Mouse (Mus musculus): ENCODE data around the gene Hook2. TPM values are rescaled to one million over a fixed set of nuclear protein-coding genes. Genes with fewer than 3 reads are reported as not detected.

Gene Hook2
- polyA plus RNA-seq, 1 experiment from 2014 or later = 27.0 TPM

- Histone ChIP-seq H3K4me2 (peak within 1 kb of the TSS; percentile 83), H3K4me3 (replicated peaks) (peak within 1 kb of the TSS; percentile 83), H3K27ac (peak within 1 kb of the TSS; percentile 100), H3K27me3 (no peaks in the 10 kb centered on the region), H3K4me1 (peaks cover 29% of the 10 kb centered on the region), H3K9me3 (replicated peaks) (no peaks in the 10 kb centered on the region), H3K9ac (peak within 1 kb of the TSS; percentile 96), H3K36me3 (peaks cover 42% of the 10 kb centered on the region)
- WGBS = under 1% methylated on average over 59 of the region's 59 CpGs
- ATAC-seq (replicated peaks; ENCODE audit: low FRiP score) = peak; percentile 91
These were observed 46.4 kb downstream of the Hook2 start, which contains the start of gene Tnpo2 for GRCm38 (mm10) chr8:85036718-85037365. Gene Tnpo2 (plus strand): TSS chr8:85036915.

GRCm38 (mm10) chr8:85037366-85037680 is 46.9 kb downstream of the Hook2 start:
- ATAC-seq (replicated peaks; ENCODE audit: low FRiP score) = peak; percentile 63
- Histone ChIP-seq H3K9ac (peak overlapping the region; percentile 96), H3K4me3 (replicated peaks) (peak overlapping the region; percentile 83), H3K9me3 (replicated peaks) (no peaks in the 10 kb centered on the region), H3K27me3 (no peaks in the 10 kb centered on the region), H3K27ac (peak overlapping the region; percentile 100), H3K4me2 (peak overlapping the region; percentile 83), H3K4me1 (peaks cover 29% of the 10 kb centered on the region), H3K36me3 (peaks cover 42% of the 10 kb centered on the region)
- 0% methylated on average over 14 of the region's 14 CpGs for WGBS

GRCm38 (mm10) chr8:85037681-85038531 is 47.5 kb downstream of the Hook2 start:
- Histone ChIP-seq H3K36me3 (peaks cover 42% of the 10 kb centered on the region), H3K9me3 (replicated peaks) (no peaks in the 10 kb centered on the region), H3K9ac (peak overlapping the region; percentile 96), H3K4me2 (peak overlapping the region; percentile 83), H3K27ac (peak overlapping the region; percentile 100), H3K4me3 (replicated peaks) (peak overlapping the region; percentile 83), H3K27me3 (no peaks in the 10 kb centered on the region), H3K4me1 (peaks cover 29% of the 10 kb centered on the region)
- ATAC-seq (replicated peaks; ENCODE audit: low FRiP score) = peak; percentile 12
- under 1% methylated on average over 57 of the region's 57 CpGs for WGBS

GRCm38 (mm10) chr8:85043619-85044018 is 53.2 kb downstream of the Hook2 start:
- no peaks in the 10 kb centered on the region for H3K9me3 ChIP-seq (replicated peaks)
- WGBS = 86% methylated on average over 6 of the region's 6 CpGs
- H3K4me1 ChIP-seq = peaks cover 8% of the 10 kb centered on the region
- H3K27ac ChIP-seq = no peak overlapping the region
- peaks cover 89% of the 10 kb centered on the region for H3K36me3 ChIP-seq
- ATAC-seq (replicated peaks; ENCODE audit: low FRiP score) = no peak
- H3K4me2 ChIP-seq = no peak overlapping the region
- H3K4me3 ChIP-seq (replicated peaks) = no peak overlapping the region
- H3K9ac ChIP-seq = no peak overlapping the region
- no peaks in the 10 kb centered on the region for H3K27me3 ChIP-seq

Other genes starting within 250 kb of the Hook2 start
- 14.2 and 15.5 TPM in 2 replicates for gene Nfix, start 190.3 kb upstream of the Hook2 start, polyA plus RNA-seq (2015; fragmentation: Nextera tagmentation; extraction: Ambion mirVana)
- gene Dand5, start 167.8 kb upstream of the Hook2 start, polyA plus RNA-seq (2015; fragmentation: Nextera tagmentation; extraction: Ambion mirVana) = 6.3 and 7.0 TPM in 2 replicates
- 52.6 and 53.0 TPM in 2 replicates for gene Gadd45gip1, start 159.1 kb upstream of the Hook2 start, polyA plus RNA-seq (2015; fragmentation: Nextera tagmentation; extraction: Ambion mirVana)
- 112 and 122 TPM in 2 replicates for gene Rad23a, start 149.9 kb upstream of the Hook2 start, polyA plus RNA-seq (2015; fragmentation: Nextera tagmentation; extraction: Ambion mirVana)
- 1,039 and 1,041 TPM in 2 replicates for gene Calr, start 143.7 kb upstream of the Hook2 start, polyA plus RNA-seq (2015; fragmentation: Nextera tagmentation; extraction: Ambion mirVana)
- 102 and 103 TPM in 2 replicates for gene Farsa, start 133.6 kb upstream of the Hook2 start, polyA plus RNA-seq (2015; fragmentation: Nextera tagmentation; extraction: Ambion mirVana)
- 66.5 and 70.3 TPM in 2 replicates for gene Syce2, start 118.5 kb upstream of the Hook2 start, polyA plus RNA-seq (2015; fragmentation: Nextera tagmentation; extraction: Ambion mirVana)
- 49.8 and 51.2 TPM in 2 replicates for gene Gcdh, start 96.7 kb upstream of the Hook2 start, polyA plus RNA-seq (2015; fragmentation: Nextera tagmentation; extraction: Ambion mirVana)
- 3.4 and 7.2 TPM in 2 replicates for gene Klf1, start 88.7 kb upstream of the Hook2 start, polyA plus RNA-seq (2015; fragmentation: Nextera tagmentation; extraction: Ambion mirVana)
- gene Dnase2a, start 82.0 kb upstream of the Hook2 start, polyA plus RNA-seq (2015; fragmentation: Nextera tagmentation; extraction: Ambion mirVana) = 8.3 and 8.6 TPM in 2 replicates
- 0.40 and 0.48 TPM in 2 replicates for gene Mast1, start 53.2 kb upstream of the Hook2 start, polyA plus RNA-seq (2015; fragmentation: Nextera tagmentation; extraction: Ambion mirVana)
- 0.45 and 0.49 TPM in 2 replicates for gene Rtbdn, start 43.6 kb upstream of the Hook2 start, polyA plus RNA-seq (2015; fragmentation: Nextera tagmentation; extraction: Ambion mirVana)
- not detected in 2 replicates for gene Gm49661, start 21.2 kb upstream of the Hook2 start, polyA plus RNA-seq (2015; fragmentation: Nextera tagmentation; extraction: Ambion mirVana)
- gene Prdx2, start 21.0 kb upstream of the Hook2 start, polyA plus RNA-seq (2015; fragmentation: Nextera tagmentation; extraction: Ambion mirVana) = 808 and 824 TPM in 2 replicates
- 125 and 129 TPM in 2 replicates for gene Rnaseh2a, start 20.8 kb upstream of the Hook2 start, polyA plus RNA-seq (2015; fragmentation: Nextera tagmentation; extraction: Ambion mirVana)
- 9.6 TPM in 2 replicates for gene Junb, start 11.9 kb upstream of the Hook2 start, polyA plus RNA-seq (2015; fragmentation: Nextera tagmentation; extraction: Ambion mirVana)
- gene Best2, start 23.9 kb downstream of the Hook2 start, polyA plus RNA-seq (2015; fragmentation: Nextera tagmentation; extraction: Ambion mirVana) = 0.10 TPM in 1 of 2 replicates, not detected in the other
- gene Asna1, start 34.7 kb downstream of the Hook2 start, polyA plus RNA-seq (2015; fragmentation: Nextera tagmentation; extraction: Ambion mirVana) = 133 and 143 TPM in 2 replicates
- 119 and 120 TPM in 2 replicates for gene Trir, start 36.2 kb downstream of the Hook2 start, polyA plus RNA-seq (2015; fragmentation: Nextera tagmentation; extraction: Ambion mirVana)
- gene Tnpo2, start 46.3 kb downstream of the Hook2 start, polyA plus RNA-seq (2015; fragmentation: Nextera tagmentation; extraction: Ambion mirVana) = 25.8 and 30.0 TPM in 2 replicates
- gene Fbxw9, start 69.5 kb downstream of the Hook2 start, polyA plus RNA-seq (2015; fragmentation: Nextera tagmentation; extraction: Ambion mirVana) = 28.9 and 32.1 TPM in 2 replicates
- 0.66 and 0.82 TPM in 2 replicates for gene Gm5741, start 77.4 kb downstream of the Hook2 start, polyA plus RNA-seq (2015; fragmentation: Nextera tagmentation; extraction: Ambion mirVana)
- gene Dhps, start 81.2 kb downstream of the Hook2 start, polyA plus RNA-seq (2015; fragmentation: Nextera tagmentation; extraction: Ambion mirVana) = 68.8 and 72.3 TPM in 2 replicates
- gene Wdr83os, start 90.1 kb downstream of the Hook2 start, polyA plus RNA-seq (2015; fragmentation: Nextera tagmentation; extraction: Ambion mirVana) = 141 TPM in 2 replicates
- gene Wdr83, start 90.7 kb downstream of the Hook2 start, polyA plus RNA-seq (2015; fragmentation: Nextera tagmentation; extraction: Ambion mirVana) = 43.3 and 45.1 TPM in 2 replicates
- 39.2 and 41.5 TPM in 2 replicates for gene Man2b1, start 92.7 kb downstream of the Hook2 start, polyA plus RNA-seq (2015; fragmentation: Nextera tagmentation; extraction: Ambion mirVana)
- 2.0 and 2.6 TPM in 2 replicates for gene Zfp791, start 132.5 kb downstream of the Hook2 start, polyA plus RNA-seq (2015; fragmentation: Nextera tagmentation; extraction: Ambion mirVana)
- not detected in 2 replicates for gene Cks1brt, start 161.3 kb downstream of the Hook2 start, polyA plus RNA-seq (2015; fragmentation: Nextera tagmentation; extraction: Ambion mirVana)
- gene Olfr371, start 235.4 kb downstream of the Hook2 start, polyA plus RNA-seq (2015; fragmentation: Nextera tagmentation; extraction: Ambion mirVana) = not detected in 2 replicates

Measured in kidney, embryonic 15.5 days (tissue).